Mouse (Mus musculus) ES-Bruce4 (cell line): Measurements from ENCODE around the gene Aifm3. TPM values are rescaled to one million over a fixed set of nuclear protein-coding genes. Genes with fewer than 3 reads are reported as not detected.
A peak's percentile ranks its signal among the peaks of the same experiment; 100 is the strongest.

Experiments
- H3K27ac ChIP-seq: 2 replicates; pipeline ENCODE4 v1.5.1; 2012; ENCODE audit warnings: low read length, inconsistent platforms; ENCODE audit not compliant: insufficient read depth
- H3K27me3 ChIP-seq: 2 replicates; pipeline ENCODE4 v1.6.1; 2012; ENCODE audit warnings: mild to moderate bottlenecking, low read length, inconsistent platforms; ENCODE audit not compliant: control insufficient read depth, poor library complexity, insufficient read depth, severe bottlenecking
- H3K36me3 ChIP-seq: 2 replicates; pipeline ENCODE4 v1.6.1; 2012; ENCODE audit warnings: inconsistent platforms, mild to moderate bottlenecking, low read length, moderate library complexity; ENCODE audit not compliant: control insufficient read depth, poor library complexity, insufficient read depth, severe bottlenecking
- H3K4me1 ChIP-seq: one replicate; pipeline ENCODE4 v1.8.1; 2011; ENCODE audit warnings: low read length; ENCODE audit not compliant: control insufficient read depth, insufficient read depth
- H3K4me3 ChIP-seq: 2 replicates; pipeline ENCODE4 v1.5.1; 2011; ENCODE audit warnings: low read depth, mild to moderate bottlenecking, low read length
- H3K9ac ChIP-seq: 2 replicates; pipeline ENCODE4 v1.6.1; 2012; ENCODE audit warnings: low read depth, mild to moderate bottlenecking, inconsistent platforms; ENCODE audit not compliant: poor library complexity, severe bottlenecking
- H3K9me3 ChIP-seq: replicated peaks from 2 replicates; pipeline ENCODE4 v1.6.1; 2012; ENCODE audit warnings: mild to moderate bottlenecking, low read length, inconsistent platforms; ENCODE audit not compliant: control insufficient read depth, poor library complexity, insufficient read depth, severe bottlenecking
- CTCF ChIP-seq: IDR thresholded peaks from one replicate; pipeline ENCODE4 v1.8.1; 2011; ENCODE audit warnings: low read depth, low read length
- EP300 ChIP-seq: IDR thresholded peaks from 2 replicates; pipeline ENCODE4 v1.6.1; 2011; ENCODE audit warnings: low read depth, low read length; ENCODE audit not compliant: insufficient read depth
- POLR2A ChIP-seq: IDR thresholded peaks from one replicate; pipeline ENCODE4 v1.8.1; 2011; ENCODE audit warnings: low read length; ENCODE audit not compliant: insufficient read depth
- polyA plus RNA-seq: library from polyadenylated mRNA; stranded (reverse); fragments of >200 nt; gene quantifications from 2 replicates; pipeline ENCODE4 v1.2.4, GENCODE M21; 2011; ENCODE audit warnings: low read depth; ENCODE audit not compliant: missing spikeins, insufficient read depth, insufficient read length

The Aifm3 gene
- polyA plus RNA-seq, 1 experiment: 6.4 TPM

GRCm38 (mm10) chr16:17475326-17475725 is 14.1 kb upstream of the Aifm3 start:
- H3K36me3 ChIP-seq: peaks cover 34% of the 10 kb centered on the region
- H3K27ac ChIP-seq: no peak overlapping the region

GRCm38 (mm10) chr16:17478331-17478943 is 11.0 kb upstream of the Aifm3 start:
- no peak for TF ChIP-seq POLR2A
- no peak for TF ChIP-seq EP300
- TF ChIP-seq CTCF: no peak
- Histone ChIP-seq H3K4me1 (peaks cover 3% of the 10 kb centered on the region), H3K27me3 (no peaks in the 10 kb centered on the region), H3K9ac (0 out of 2 replicates have a peak overlapping the region, but pooled peaks have one; percentile 33), H3K36me3 (peaks cover 24% of the 10 kb centered on the region), H3K27ac (peak overlapping the region; percentile 26), H3K4me3 (no peak overlapping the region), H3K9me3 (no peaks in the 10 kb centered on the region)

More at GRCm38 (mm10) chr16:17475326-17475725, 14.1 kb upstream of the Aifm3 start:
- Histone ChIP-seq H3K4me1 (peaks cover 3% of the 10 kb centered on the region), H3K27me3 (no peaks in the 10 kb centered on the region), H3K9ac (no peak overlapping the region), H3K9me3 (no peaks in the 10 kb centered on the region), H3K4me3 (no peak overlapping the region)
- no peak for TF ChIP-seq CTCF
- no peak for TF ChIP-seq EP300
- TF ChIP-seq POLR2A: no peak

DNA sequence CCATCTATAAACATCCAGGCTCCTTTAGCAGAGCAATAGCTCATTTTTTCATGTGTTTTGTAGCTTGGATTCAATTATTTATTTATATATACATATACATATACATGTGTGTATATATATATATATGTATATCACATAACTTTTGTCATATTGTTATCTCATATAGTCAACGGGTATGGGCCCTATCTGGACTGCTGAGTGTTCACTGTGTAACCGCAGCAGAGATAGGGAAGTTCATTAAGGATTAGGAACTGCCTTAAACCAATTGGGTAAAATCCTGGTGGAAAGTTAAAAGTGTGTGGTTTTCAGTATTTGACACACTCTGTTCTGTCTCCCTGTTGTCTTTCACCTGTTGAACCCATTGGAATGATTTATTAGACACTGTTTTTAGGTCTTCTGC is 7.9 kb upstream of the Aifm3 start:
- TF ChIP-seq POLR2A (no peak), CTCF (no peak), EP300 (no peak)
- Histone ChIP-seq H3K36me3 (peaks cover 43% of the 10 kb centered on the region), H3K4me1 (peaks cover 3% of the 10 kb centered on the region)

DNA sequence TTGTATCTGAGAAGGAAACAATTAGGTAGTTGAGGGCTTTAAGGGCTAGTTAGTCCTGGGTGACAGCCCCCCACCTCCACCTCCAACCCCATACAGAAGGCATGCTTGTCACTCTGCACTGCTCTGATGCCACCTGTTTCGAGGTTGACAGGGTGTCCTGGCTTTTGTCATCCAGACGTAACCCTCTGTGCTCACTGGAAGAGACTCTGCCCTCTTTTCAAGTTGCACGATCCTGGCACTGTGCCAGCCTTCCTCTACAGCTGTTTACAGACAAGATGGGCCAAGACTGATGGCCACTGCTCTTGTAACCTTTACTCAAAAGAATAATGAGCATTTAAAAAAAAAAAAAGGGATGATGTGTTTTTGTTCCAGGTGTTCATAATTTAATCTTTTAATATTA is 2.9 kb upstream of the Aifm3 start:
- Histone ChIP-seq H3K27ac (no peak overlapping the region), H3K9me3 (no peaks in the 10 kb centered on the region), H3K27me3 (no peaks in the 10 kb centered on the region), H3K4me3 (no peak overlapping the region), H3K4me1 (peaks cover 1% of the 10 kb centered on the region), H3K36me3 (peaks cover 33% of the 10 kb centered on the region), H3K9ac (no peak overlapping the region)
- TF ChIP-seq CTCF (no peak), POLR2A (no peak), EP300 (no peak)

More for the DNA sequence above, 7.9 kb upstream of the Aifm3 start:
- Histone ChIP-seq H3K9me3 (no peaks in the 10 kb centered on the region), H3K9ac (no peak overlapping the region), H3K27me3 (no peaks in the 10 kb centered on the region), H3K4me3 (no peak overlapping the region), H3K27ac (no peak overlapping the region)

DNA sequence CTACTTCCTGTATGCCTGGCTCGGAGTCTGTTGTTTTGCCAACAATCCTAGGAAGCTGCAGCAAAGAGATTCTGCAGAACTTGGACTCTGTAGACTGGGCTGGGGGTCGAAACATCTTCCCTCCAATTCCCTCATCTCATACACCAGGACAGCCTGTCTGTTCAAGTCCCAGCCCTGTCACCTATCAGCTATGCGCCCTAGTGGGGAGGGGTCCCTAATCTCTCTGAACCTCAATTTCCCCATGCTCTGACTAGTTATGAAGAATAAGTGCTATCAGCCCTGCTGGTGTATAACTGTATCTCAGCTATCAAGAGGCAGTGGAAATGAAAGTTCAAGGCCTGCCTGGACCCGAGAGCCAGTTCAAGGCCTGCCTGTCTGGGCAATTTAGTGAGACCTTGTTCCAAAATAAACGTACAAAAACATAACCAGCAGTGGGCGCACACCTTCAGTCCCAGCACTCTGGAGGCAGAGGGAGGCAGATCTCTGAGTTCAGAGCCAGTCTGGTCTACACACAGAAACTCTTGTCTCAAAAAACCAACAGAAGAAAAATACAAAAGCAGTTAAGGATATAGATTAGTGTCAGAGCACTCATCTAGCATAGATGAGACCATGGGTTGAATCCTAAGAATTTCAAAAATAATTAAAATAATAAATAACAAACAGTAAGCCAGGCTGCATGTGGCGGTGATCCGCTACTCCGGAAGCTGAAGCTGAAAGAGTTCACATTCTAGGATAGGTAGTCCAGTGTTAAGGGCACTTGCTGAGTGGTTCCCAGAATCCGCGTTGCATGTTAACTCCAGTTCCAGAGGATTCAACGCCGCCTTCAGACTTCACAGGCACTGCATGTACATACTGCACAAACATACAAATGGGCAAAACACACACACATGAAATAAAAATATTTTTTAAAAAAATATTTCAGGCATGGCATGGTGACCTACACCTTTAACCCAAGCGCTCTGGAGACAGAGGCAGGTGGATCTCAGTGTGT is 638 bp upstream of the Aifm3 start:
- no peaks in the 10 kb centered on the region for H3K9me3 ChIP-seq
- peaks cover 1% of the 10 kb centered on the region for H3K4me1 ChIP-seq
- H3K27ac ChIP-seq: no peak overlapping the region
- H3K9ac ChIP-seq: peak overlapping the region; percentile 56; the same call in 1 of the 2 replicates
- peaks cover 19% of the 10 kb centered on the region for H3K36me3 ChIP-seq
- H3K4me3 ChIP-seq: peak overlapping the region; percentile 36
- H3K27me3 ChIP-seq: no peaks in the 10 kb centered on the region
- TF ChIP-seq POLR2A: no peak
- peak; percentile 65 for TF ChIP-seq CTCF
- TF ChIP-seq EP300: no peak

- Histone ChIP-seq H3K9me3 (no peaks in the 10 kb centered on the region), H3K4me1 (peaks cover 1% of the 10 kb centered on the region), H3K36me3 (0 out of 2 replicates have a peak, but pooled peaks cover 2% of the 10 kb centered on the region), H3K9ac (no peak overlapping the region), H3K4me3 (no peak overlapping the region), H3K27me3 (no peaks in the 10 kb centered on the region), H3K27ac (no peak overlapping the region)
- TF ChIP-seq POLR2A (no peak), EP300 (no peak), CTCF (no peak)
These were observed 1.7 kb downstream of the Aifm3 start for GRCm38 (mm10) chr16:17491154-17491553.
